Mouse (Mus musculus): ENCODE results near the gene Isg20l2.

The Isg20l2 gene

GRCm38 (mm10) chr3:87973593-87974380, 43.7 kb downstream of the Isg20l2 start:
- in situ Hi-C loops (cut with MboI; ENCODE audit: low sequenced_read_pairs): no loop called here

- in situ Hi-C loops (cut with MboI; ENCODE audit: low sequenced_read_pairs): no loop called here
Measured at GRCm38 (mm10) chr3:87974381-87974987, 44.4 kb downstream of the Isg20l2 start.

GRCm38 (mm10) chr3:87979493-87979892, 49.4 kb downstream of the Isg20l2 start:
- in situ Hi-C loops (cut with MboI; ENCODE audit: low sequenced_read_pairs): no loop called here

GRCm38 (mm10) chr3:87980085-87980484, 50.0 kb downstream of the Isg20l2 start:
- in situ Hi-C loops (cut with MboI; ENCODE audit: low sequenced_read_pairs): no loop called here

GRCm38 (mm10) chr3:87980728-87981127, 50.6 kb downstream of the Isg20l2 start:
- in situ Hi-C loops (cut with MboI; ENCODE audit: low sequenced_read_pairs): no loop called here

- in situ Hi-C loops (cut with MboI; ENCODE audit: low sequenced_read_pairs): no loop called here
Measured at GRCm38 (mm10) chr3:87981214-87981760, 51.2 kb downstream of the Isg20l2 start.

GRCm38 (mm10) chr3:87981894-87982835, 52.1 kb downstream of the Isg20l2 start:
- in situ Hi-C loops (cut with MboI; ENCODE audit: low sequenced_read_pairs): no loop called here

GRCm38 (mm10) chr3:87982836-87983601, 52.9 kb downstream of the Isg20l2 start:
- in situ Hi-C loops (cut with MboI; ENCODE audit: low sequenced_read_pairs): no loop called here

GRCm38 (mm10) chr3:87983627-87984026, 53.5 kb downstream of the Isg20l2 start:
- in situ Hi-C loops (cut with MboI; ENCODE audit: low sequenced_read_pairs): no loop called here

GRCm38 (mm10) chr3:87984094-87984493, 54.0 kb downstream of the Isg20l2 start:
- in situ Hi-C loops (cut with MboI; ENCODE audit: low sequenced_read_pairs): no loop called here

GRCm38 (mm10) chr3:87985505-87986320, 55.6 kb downstream of the Isg20l2 start:
- in situ Hi-C loops (cut with MboI; ENCODE audit: low sequenced_read_pairs): no loop called here

GRCm38 (mm10) chr3:87986868-87987267, 56.8 kb downstream of the Isg20l2 start:
- in situ Hi-C loops (cut with MboI; ENCODE audit: low sequenced_read_pairs): no loop called here

GRCm38 (mm10) chr3:87987633-87988032, 57.5 kb downstream of the Isg20l2 start:
- in situ Hi-C loops (cut with MboI; ENCODE audit: low sequenced_read_pairs): no loop called here

GRCm38 (mm10) chr3:87988068-87988467, 58.0 kb downstream of the Isg20l2 start:
- in situ Hi-C loops (cut with MboI; ENCODE audit: low sequenced_read_pairs): no loop called here

- in situ Hi-C loops (cut with MboI; ENCODE audit: low sequenced_read_pairs): no loop called here
Measured at GRCm38 (mm10) chr3:87989935-87990334, 59.8 kb downstream of the Isg20l2 start.
